Mouse (Mus musculus) megakaryocyte, embryonic 14.5 days (primary cell): ENCODE data around the gene Tmem189.

ENCODE experiments used
- FLI1 ChIP-seq: IDR thresholded peaks from 2 replicates; pipeline ENCODE4 v1.6.1; 2012; ENCODE audit warnings: low read length, inconsistent platforms, mixed read lengths
- GATA1 ChIP-seq: IDR thresholded peaks from 3 replicates; pipeline ENCODE4 v1.6.1; 2012; ENCODE audit warnings: mixed read lengths, low read length, inconsistent platforms, borderline replicate concordance

DNA sequence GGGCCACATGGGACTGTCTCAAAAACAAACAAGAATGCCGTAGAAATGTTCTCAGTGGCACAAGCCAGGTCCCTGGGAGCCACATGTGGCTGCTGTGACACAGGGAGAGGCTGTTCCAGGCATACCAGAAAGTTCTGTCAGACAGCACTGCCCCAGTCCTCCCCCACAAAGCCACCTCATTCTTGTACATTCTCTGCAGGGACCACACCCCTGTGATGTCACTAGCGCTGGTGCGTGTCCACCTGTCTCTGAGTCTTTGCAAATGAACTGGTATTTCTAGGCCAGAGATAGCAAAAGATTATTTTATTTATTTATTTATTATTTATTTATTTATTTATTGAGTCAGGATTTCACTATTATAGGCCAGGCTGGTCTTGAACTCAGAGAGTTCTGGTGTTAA is 5.9 kb downstream of the Tmem189 start:
- TF ChIP-seq GATA1 (no peak), FLI1 (no peak)
